Mouse (Mus musculus): ENCODE measurements around the gene C1qtnf9.

DNA sequence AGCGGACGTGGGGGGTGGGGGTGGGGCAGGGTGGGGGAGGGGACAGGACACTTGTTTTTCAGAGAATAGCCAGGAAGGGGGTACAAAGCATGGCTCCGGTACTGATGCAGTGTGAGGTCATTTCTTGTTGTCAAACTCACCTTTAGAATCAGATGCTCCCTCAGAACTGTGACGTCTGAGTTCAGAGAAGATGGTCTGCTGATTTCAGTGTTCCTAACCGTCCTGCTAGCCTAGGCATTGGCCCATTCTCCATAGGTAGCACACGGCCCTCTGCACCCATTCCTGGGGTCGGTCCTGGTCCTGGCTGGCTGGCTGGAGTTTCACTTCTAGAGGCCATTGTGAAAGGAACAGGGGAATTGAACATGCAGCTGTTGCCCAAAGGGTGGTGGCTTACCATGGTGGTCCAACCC is 30.7 kb upstream of the C1qtnf9 start:
- TF ChIP-seq CTCF (IDR thresholded peaks at IDR 0.05; ENCODE audit: control insufficient read depth, insufficient read depth, insufficient replicate concordance, low read depth, low read length) (no peak), POLR2A (IDR thresholded peaks at IDR 0.05; ENCODE audit: control insufficient read depth, low read depth, low read length) (no peak)
